Mouse (Mus musculus): ENCODE results near the gene Bad.

DNA sequence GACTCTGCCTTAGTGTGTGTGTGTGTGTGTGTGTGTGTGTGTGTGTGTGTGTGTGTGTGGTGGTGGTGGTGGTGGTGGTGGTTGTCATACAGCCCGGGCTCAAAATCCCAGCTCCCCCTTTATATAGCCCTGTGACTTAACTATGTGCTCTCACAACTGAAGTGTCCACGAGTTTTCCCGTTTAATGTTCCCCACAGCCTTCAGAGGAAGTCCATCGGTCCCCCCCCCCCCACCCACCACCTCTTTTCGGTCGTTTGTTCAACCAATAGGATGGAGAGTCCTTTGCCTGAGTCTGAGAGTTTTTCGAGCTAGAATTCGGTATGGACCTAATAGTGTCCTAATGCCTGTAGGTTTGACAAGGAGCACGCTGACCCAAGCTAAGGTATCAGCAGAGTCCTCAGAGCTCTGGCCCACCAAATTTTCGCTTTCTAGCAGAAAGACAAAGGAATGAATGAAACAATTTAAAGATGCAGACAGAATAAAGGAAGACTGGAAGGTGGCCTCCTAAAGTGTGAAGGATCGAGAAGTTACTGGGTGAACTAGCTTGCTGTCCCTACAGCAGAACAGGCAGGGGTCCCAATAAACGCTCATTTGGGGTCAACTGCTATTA, 32.0 kb downstream of the Bad start:
- no peak for TF ChIP-seq CTCF (IDR thresholded peaks at IDR 0.05; ENCODE audit: insufficient read depth, low read depth, low read length)
- no peak for TF ChIP-seq POLR2A (IDR thresholded peaks at IDR 0.05; ENCODE audit: insufficient read depth, low read depth, low read length)
